Mouse (Mus musculus): ENCODE results near the gene Pi4ka.

Pi4ka gene

GRCm38 (mm10) chr16:17275721-17276120 lies 130.4 kb downstream of the Pi4ka start, which contains the start of gene Tmem191c:
Gene Tmem191c (plus strand): TSS chr16:17276077.
- DNase-seq (ENCODE audit: low read depth, low spot score): no peak

GRCm38 (mm10) chr16:17271856-17272255 lies 134.3 kb downstream of the Pi4ka start:
- DNase-seq (ENCODE audit: low read depth, low spot score): no peak

- no peak for DNase-seq (ENCODE audit: low read depth, low spot score)
Observed at GRCm38 (mm10) chr16:17271124-17271523, 135.0 kb downstream of the Pi4ka start.

- DNase-seq (ENCODE audit: low read depth, low spot score): no peak
Observed at GRCm38 (mm10) chr16:17269872-17270271, 136.2 kb downstream of the Pi4ka start.

- no peak for DNase-seq (ENCODE audit: low read depth, low spot score)
Observed at GRCm38 (mm10) chr16:17267937-17268336, 138.2 kb downstream of the Pi4ka start.

GRCm38 (mm10) chr16:17266113-17266512 lies 140.0 kb downstream of the Pi4ka start:
- no peak for DNase-seq (ENCODE audit: low read depth, low spot score)

GRCm38 (mm10) chr16:17261341-17261740 lies 144.8 kb downstream of the Pi4ka start:
- no peak for DNase-seq (ENCODE audit: low read depth, low spot score)

GRCm38 (mm10) chr16:17258917-17259316 lies 147.2 kb downstream of the Pi4ka start:
- DNase-seq (ENCODE audit: low read depth, low spot score): no peak

- DNase-seq (ENCODE audit: low read depth, low spot score): no peak
Observed at GRCm38 (mm10) chr16:17257359-17257821, 148.7 kb downstream of the Pi4ka start.

GRCm38 (mm10) chr16:17255270-17255669 lies 150.8 kb downstream of the Pi4ka start:
- no peak for DNase-seq (ENCODE audit: low read depth, low spot score)

GRCm38 (mm10) chr16:17254005-17254597 lies 152.0 kb downstream of the Pi4ka start:
- DNase-seq (ENCODE audit: low read depth, low spot score): no peak

- no peak for DNase-seq (ENCODE audit: low read depth, low spot score)
Observed at GRCm38 (mm10) chr16:17252841-17253240, 153.3 kb downstream of the Pi4ka start.

- DNase-seq (ENCODE audit: low read depth, low spot score): no peak
Observed at GRCm38 (mm10) chr16:17252086-17252726, 153.9 kb downstream of the Pi4ka start.

- DNase-seq (ENCODE audit: low read depth, low spot score): no peak
Observed at GRCm38 (mm10) chr16:17251539-17251938, 154.6 kb downstream of the Pi4ka start.

GRCm38 (mm10) chr16:17249135-17249534 lies 157.0 kb downstream of the Pi4ka start:
- no peak for DNase-seq (ENCODE audit: low read depth, low spot score)

GRCm38 (mm10) chr16:17247727-17248126 lies 158.4 kb downstream of the Pi4ka start:
- DNase-seq (ENCODE audit: low read depth, low spot score): no peak

GRCm38 (mm10) chr16:17244996-17245395 lies 161.1 kb downstream of the Pi4ka start:
- DNase-seq (ENCODE audit: low read depth, low spot score): no peak

GRCm38 (mm10) chr16:17243731-17244130 lies 162.4 kb downstream of the Pi4ka start:
- DNase-seq (ENCODE audit: low read depth, low spot score): no peak

- no peak for DNase-seq (ENCODE audit: low read depth, low spot score)
Observed at GRCm38 (mm10) chr16:17239409-17239808, 166.7 kb downstream of the Pi4ka start.

GRCm38 (mm10) chr16:17237634-17238033 lies 168.5 kb downstream of the Pi4ka start:
- DNase-seq (ENCODE audit: low read depth, low spot score): no peak

- no peak for DNase-seq (ENCODE audit: low read depth, low spot score)
Observed at GRCm38 (mm10) chr16:17234916-17235665, 171.0 kb downstream of the Pi4ka start.

- DNase-seq (ENCODE audit: low read depth, low spot score): peak; percentile 46
Observed at GRCm38 (mm10) chr16:17234499-17234895, 171.6 kb downstream of the Pi4ka start.
